Mouse (Mus musculus) urinary bladder, postnatal 36 days (tissue): ENCODE data around the gene Rps28.

ENCODE experiments used
- DNase-seq, 2 experiments: peaks; one replicate each; pipeline ENCODE4 v3.0.0; 2022; ENCODE audit warnings: low spot score in 2 of 2, mixed read lengths in 1 of 2

Rps28 gene

GRCm38 (mm10) chr17:33812475-33812874 is 11.9 kb downstream of the Rps28 start:
- no peak for DNase-seq

- no peak for DNase-seq
Observed at GRCm38 (mm10) chr17:33811142-33811516, 13.2 kb downstream of the Rps28 start.

DNA sequence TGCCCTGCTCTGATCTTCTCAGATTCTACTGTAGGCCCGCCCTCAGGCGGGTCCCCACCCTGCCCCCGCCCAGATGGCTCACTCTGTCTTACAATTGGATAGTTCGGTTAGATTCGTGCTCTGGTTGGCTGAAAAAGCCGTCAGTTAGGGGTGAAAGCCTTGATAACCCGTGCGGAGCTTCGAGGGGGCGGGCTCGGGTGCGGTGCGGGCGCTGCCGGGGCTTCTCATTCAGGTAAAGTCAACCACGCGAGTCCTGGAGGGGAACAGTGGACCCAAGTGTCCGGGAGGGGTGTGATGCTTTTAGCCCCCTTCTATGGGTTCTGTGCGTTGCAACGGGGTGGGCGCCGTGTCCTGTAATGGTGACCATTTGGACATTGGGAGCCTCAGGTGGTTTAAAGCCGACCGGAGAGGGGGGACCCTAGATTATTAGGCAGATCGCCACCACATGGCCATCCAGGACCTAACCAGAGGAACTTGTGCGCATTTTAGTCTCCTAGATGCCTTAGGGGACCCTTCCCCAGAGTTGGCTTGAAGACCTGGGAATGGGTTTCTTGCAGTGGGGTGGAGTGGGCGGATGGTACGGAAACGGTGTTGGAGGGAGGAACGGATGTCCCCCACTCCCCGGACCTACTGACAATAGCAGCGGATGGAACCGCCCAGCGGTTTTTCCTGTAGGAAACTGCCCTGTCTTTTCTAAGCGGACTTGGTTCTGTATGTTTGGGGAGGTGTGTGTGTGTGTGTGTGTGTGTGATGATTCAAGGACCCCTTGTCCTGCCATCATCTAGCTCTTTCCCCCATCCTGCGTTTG is 13.8 kb downstream of the Rps28 start, which contains the start of gene Kank3:
Gene Kank3, plus strand, starts transcription at position 186 of the 808 bp plus-strand sequence.
- peak; percentile 93 to 94 for DNase-seq

GRCm38 (mm10) chr17:33808192-33808591 is 16.2 kb downstream of the Rps28 start:
- DNase-seq = no peak

DNA sequence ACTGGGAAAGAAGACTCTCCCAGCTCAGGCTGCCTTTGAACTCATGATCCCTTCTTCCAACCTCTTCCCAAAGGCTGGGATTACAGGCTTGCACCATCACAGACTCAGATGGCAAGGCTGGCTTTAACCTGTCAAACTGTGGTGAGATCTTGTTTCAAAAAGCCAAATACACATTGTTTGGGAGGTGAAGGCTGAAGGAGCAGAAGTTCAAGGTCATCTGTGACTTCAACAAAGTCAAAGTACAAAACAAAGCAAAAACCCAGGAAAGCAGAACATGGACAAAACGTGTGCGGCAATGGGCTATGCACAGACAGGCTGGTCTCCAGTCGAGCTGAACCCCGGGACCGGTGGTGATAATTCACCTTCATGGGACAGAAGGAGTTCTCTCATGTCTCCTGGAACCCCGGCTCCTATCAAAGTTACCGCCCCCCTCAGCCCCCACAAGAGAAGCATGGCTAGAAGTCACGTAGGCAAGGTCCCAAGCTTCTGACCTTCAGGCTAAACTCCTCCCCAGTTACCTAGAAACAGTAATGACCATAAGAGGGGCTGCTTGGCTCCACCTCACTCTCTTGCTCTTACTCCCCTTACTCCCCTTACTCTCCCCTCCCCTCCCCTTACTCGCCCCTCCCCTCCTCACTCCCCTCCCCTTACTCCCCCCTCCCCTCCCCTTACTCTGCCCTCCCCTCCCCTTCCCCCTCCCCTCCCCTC is 17.0 kb downstream of the Rps28 start:
- DNase-seq = no peak

DNA sequence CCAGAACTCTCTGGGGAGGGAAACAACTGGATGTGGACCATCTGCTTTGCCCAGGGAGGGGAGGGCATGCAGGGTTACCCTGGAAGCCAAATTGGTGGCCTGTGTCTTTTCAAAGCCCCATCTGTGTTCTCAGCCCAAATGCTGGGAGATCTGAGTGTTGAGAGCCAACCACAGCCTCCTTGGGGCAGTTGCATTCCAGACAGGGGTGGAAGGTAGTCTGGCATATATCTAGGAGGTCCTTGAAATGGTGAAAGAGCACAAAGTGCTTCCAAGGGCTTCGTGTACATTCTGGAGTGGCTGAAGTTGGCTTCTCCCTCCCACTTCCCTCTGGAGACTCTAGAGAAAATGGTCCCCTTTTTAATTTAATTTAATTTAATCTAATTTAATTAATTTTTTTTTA is 19.6 kb downstream of the Rps28 start:
- DNase-seq = no peak

DNA sequence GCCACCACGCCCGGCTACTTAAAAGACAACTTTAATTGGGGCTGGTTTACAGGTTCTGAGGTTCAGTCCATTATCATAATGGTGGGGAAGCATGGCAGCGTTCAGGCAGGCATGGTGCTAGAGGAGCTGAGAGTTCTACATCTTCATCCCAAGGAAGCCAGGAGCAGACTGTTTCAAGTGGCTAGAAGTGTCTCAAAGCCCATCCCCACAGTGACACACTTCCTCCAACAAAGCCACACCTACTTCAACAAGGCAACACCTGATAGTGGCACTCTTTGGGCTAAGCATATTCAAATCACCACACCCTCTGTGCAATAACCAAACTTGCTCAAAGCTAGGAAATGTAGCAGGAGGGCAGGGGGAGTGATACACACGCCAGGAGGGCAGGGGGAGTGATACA is 20.2 kb downstream of the Rps28 start:
- no peak for DNase-seq

GRCm38 (mm10) chr17:33802221-33802620 is 22.1 kb downstream of the Rps28 start:
- DNase-seq = no peak

DNA sequence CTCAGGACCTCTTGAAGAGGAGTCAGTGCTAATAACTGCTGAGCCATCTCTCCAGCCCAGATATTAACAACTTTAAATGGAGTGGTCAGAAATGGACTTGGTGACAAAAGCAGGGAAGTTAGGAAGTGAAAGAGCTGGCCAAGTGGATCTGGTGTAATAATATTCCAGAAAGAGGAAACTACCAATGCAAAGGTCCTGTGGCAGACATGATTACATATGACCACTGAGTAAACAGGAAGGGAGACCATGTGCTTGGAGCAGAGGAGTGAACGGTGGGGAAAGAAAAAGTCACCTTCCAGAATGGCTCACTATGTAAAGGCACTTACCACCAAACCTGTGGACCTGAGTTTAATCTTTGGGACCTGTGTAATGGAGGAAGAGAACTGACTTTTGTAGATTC is 25.1 kb downstream of the Rps28 start:
- no peak for DNase-seq

DNA sequence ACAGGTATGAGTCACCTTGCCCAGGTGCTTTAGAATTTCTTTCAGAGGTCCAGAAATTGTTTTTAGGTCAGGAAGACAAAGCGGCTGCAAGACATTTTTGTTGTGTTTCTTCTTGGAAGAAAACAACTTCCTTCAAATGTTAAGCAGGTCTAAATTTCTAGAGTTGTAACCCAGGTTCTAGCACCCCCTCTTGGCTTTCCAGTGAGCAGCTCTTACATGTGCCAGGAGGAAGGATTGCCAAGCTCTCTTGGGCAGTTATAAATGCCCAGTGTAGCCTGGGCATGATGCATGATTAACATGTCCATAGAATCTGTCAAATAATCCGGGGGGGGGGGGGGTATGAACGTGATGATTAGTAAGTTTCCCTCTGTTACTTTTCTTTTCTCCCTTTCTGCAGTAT is 26.1 kb downstream of the Rps28 start:
- DNase-seq = no peak

DNA sequence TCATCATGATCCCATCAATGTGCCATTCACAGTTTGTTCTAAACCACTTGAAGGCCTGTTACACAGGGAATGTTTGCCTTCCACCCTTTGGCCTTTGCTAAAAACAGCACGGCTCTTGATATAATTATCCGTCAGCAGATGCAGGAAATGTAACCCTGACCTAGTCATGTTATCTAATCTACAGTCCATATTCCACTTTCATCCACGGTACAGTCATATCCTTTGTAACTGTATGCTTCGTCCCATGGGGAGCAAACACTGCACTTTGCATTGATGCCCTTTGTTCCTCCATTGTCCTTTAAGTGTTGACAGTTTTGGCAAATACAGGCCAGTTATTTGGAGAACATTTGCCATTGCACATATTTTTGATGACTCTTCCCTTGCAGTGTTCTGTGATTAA is 35.6 kb downstream of the Rps28 start:
- DNase-seq = no peak

GRCm38 (mm10) chr17:33786375-33786774 is 38.0 kb downstream of the Rps28 start:
- no peak for DNase-seq

- DNase-seq = no peak
Observed at GRCm38 (mm10) chr17:33784939-33785338, 39.4 kb downstream of the Rps28 start.

GRCm38 (mm10) chr17:33783408-33783807 is 41.0 kb downstream of the Rps28 start:
- DNase-seq = peak; percentile 76 to 89

- no peak for DNase-seq
Observed at GRCm38 (mm10) chr17:33782067-33782466, 42.3 kb downstream of the Rps28 start.

GRCm38 (mm10) chr17:33781124-33781977 is 43.0 kb downstream of the Rps28 start, which contains the start of gene Angptl4:
Gene Angptl4, minus strand, starts transcription at chr17:33781830.
- peak; percentile 53 to 88 for DNase-seq

DNA sequence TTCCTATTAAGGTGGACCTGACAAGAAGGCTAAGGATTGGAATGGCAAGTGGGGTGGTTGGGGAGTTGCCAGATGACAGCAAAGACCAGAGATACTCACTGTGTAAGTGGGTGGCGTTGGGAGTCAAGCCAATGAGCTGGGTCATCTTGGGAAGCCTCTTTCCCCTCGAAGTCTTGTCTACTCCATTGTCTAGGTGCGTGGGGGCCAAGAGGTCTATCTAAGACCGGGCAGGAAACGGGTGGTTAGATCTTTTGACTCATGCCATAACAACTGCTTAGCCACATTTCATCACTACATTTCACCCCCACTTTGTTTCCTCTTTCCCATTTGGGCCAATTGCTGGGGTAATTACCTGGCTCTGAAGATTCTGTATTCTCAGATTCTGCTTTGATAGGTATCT is 43.9 kb downstream of the Rps28 start:
- peak in 1 of 2 experiments; percentile 63 for DNase-seq

DNA sequence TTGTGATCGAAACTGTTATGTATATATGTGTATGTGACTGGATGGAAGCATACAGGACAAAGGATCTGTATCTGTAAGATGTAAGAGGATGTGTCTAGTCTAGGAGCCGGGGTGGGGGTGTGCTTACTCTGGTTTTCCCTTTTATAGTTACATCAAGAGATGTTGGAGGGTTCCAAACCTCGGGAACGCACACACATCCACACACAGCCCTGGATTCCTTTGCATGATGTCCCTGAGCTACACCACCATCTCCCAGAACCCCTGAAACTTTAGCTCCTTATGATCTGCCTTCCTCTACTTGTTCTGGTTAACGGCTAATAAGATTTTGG is 44.4 kb downstream of the Rps28 start:
- no peak for DNase-seq

DNA sequence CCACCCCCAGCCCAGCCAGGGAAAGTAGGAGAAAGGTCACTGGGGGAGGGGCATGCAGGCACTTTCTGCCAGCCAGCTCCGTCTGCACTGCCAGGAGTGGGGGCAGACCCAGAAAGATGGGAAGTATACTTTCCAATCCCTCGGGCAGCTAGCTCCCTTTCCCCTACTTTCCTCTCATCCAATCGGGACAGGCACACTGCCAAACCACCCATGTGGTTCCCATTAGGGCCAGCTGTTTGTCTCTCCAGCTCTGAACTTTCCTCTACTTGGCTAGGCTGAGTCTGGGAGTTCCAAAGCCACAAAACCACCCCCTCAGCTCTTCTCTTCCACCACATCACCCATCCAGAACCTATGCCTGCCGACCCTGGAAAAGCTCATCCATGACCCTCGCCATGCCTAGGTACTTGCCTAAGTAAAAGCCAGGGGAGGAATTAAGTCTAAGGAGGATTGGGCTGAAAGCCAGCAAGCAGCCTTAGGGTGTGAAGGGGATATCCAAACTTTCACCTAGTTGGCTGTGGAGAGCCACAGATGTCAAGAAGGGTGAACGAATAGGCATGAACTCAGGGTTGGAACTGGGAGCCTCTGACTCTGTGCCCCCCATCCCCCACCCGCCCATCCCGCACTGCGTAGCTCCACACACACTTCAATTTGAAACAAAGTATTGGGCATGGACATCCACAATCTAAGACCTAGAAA is 44.9 kb downstream of the Rps28 start:
- peak; percentile 83 to 94 for DNase-seq

GRCm38 (mm10) chr17:33775287-33775686 is 49.1 kb downstream of the Rps28 start:
- no peak for DNase-seq

DNA sequence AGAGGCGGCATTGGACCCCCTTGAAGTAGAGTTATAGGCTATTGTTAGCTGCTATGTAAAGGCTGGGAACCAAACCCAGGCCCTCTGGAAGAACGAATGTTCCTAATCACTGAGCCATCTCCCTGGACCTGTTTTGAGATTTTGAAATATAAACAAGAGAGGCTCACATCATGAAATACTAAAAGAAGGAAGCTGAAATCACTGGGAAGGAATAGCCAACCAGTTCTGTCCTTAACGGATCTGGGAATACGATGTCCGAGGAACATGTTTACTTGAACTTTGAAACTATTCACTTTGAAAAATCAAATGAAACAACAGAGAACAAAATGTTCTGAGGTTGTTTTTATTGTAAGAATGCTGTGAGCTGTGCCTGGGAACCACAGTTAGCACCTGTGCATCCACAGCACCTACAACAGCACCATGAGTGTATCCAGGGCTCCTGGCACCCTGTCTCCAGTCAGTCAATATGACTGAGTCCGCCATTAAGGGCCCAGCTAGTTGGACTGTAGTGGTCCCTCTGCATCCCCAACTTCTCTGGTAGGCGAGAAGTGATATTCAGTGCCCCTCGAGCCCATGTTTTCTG is 49.7 kb downstream of the Rps28 start:
- no peak for DNase-seq
